Mouse (Mus musculus) liver, embryonic 14.5 days (tissue): ENCODE results near the gene Akap8l.

Experiments
- CTCF ChIP-seq: IDR thresholded peaks from 2 replicates; pipeline ENCODE4 v1.5.1; 2016; ENCODE audit warnings: antibody characterized with exemption, low read depth, control low read depth
- EP300 ChIP-seq: IDR thresholded peaks from 2 replicates; pipeline ENCODE4 v1.6.1; 2016; ENCODE audit warnings: antibody characterized with exemption, low read depth

DNA sequence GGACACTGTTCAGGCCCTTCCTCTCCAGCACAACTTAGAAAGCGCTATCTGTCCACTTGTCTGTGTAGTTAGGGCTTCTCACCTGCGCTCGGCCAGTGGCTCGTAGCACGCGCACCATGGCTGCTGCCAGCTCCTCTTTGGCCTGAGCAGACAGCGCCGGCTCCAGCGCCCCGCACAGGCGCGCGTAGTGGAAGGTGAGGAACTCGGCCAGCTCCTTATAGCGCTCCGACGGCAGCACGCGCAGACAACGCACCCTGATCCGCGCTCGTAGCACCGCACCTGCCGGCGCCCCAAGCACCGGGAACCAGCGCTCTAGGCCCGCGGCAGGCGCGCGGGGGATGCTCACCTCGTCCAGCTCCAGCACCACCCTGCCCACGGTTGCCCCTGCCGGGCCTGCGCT, 45.9 kb upstream of the Akap8l start:
- TF ChIP-seq CTCF: no peak
- no peak for TF ChIP-seq EP300
